Mouse (Mus musculus): ENCODE measurements around the gene Zfp689. TPM values are rescaled to one million over a fixed set of nuclear protein-coding genes. Genes with fewer than 3 reads are reported as not detected.
A peak's percentile ranks its signal among the peaks of the same experiment; 100 is the strongest.
"Not testable (repeated sequence)": the region's sequence is repeated elsewhere in the genome, so short reads cannot be mapped to it uniquely, and the experiment has no call there.

The Zfp689 gene
- total RNA-seq, 1 experiment from 2014 or later: 4.8 TPM

- peak; percentile 27; the same call in 1 of the 2 replicates for ATAC-seq (replicated peaks; ENCODE audit: low read depth, poor library complexity, severe bottlenecking)
Measured at GRCm38 (mm10) chr7:127471646-127472010, 22.7 kb upstream of the Zfp689 start.

- ATAC-seq (replicated peaks; ENCODE audit: low read depth, poor library complexity, severe bottlenecking): peak; percentile 86
Measured at GRCm38 (mm10) chr7:127470743-127471645, 22.0 kb upstream of the Zfp689 start.

- 0 out of 2 replicates have a peak, but pooled peaks have one; percentile 19 for ATAC-seq (replicated peaks; ENCODE audit: low read depth, poor library complexity, severe bottlenecking)
Measured at GRCm38 (mm10) chr7:127470011-127470715, 21.2 kb upstream of the Zfp689 start.

- ATAC-seq (replicated peaks; ENCODE audit: low read depth, poor library complexity, severe bottlenecking): no peak
Measured at GRCm38 (mm10) chr7:127466606-127467005, 17.6 kb upstream of the Zfp689 start.

GRCm38 (mm10) chr7:127465670-127466069, 16.7 kb upstream of the Zfp689 start:
- not testable (repeated sequence) for ATAC-seq (replicated peaks; ENCODE audit: low read depth, poor library complexity, severe bottlenecking)

GRCm38 (mm10) chr7:127465191-127465590, 16.2 kb upstream of the Zfp689 start:
- no peak for ATAC-seq (replicated peaks; ENCODE audit: low read depth, poor library complexity, severe bottlenecking)

GRCm38 (mm10) chr7:127459311-127459710, 10.4 kb upstream of the Zfp689 start, which contains the start of gene Prr14:
Gene Prr14 (plus strand): TSS chr7:127459611.
- ATAC-seq (replicated peaks; ENCODE audit: low read depth, poor library complexity, severe bottlenecking): not testable (repeated sequence)

GRCm38 (mm10) chr7:127458371-127459122, 9.6 kb upstream of the Zfp689 start:
- ATAC-seq (replicated peaks; ENCODE audit: low read depth, poor library complexity, severe bottlenecking): not testable (repeated sequence)

- ATAC-seq (replicated peaks; ENCODE audit: low read depth, poor library complexity, severe bottlenecking): no peak
Measured at GRCm38 (mm10) chr7:127454905-127455304, 5.9 kb upstream of the Zfp689 start.

GRCm38 (mm10) chr7:127453056-127453455, 4.1 kb upstream of the Zfp689 start:
- no peak for ATAC-seq (replicated peaks; ENCODE audit: low read depth, poor library complexity, severe bottlenecking)

- no peak for ATAC-seq (replicated peaks; ENCODE audit: low read depth, poor library complexity, severe bottlenecking)
Measured at GRCm38 (mm10) chr7:127449966-127450365, 1.0 kb upstream of the Zfp689 start.

GRCm38 (mm10) chr7:127443976-127444375, 5.0 kb downstream of the Zfp689 start:
- no peak for ATAC-seq (replicated peaks; ENCODE audit: low read depth, poor library complexity, severe bottlenecking)

GRCm38 (mm10) chr7:127437724-127438123, 11.2 kb downstream of the Zfp689 start:
- no peak for ATAC-seq (replicated peaks; ENCODE audit: low read depth, poor library complexity, severe bottlenecking)

GRCm38 (mm10) chr7:127435206-127435605, 13.8 kb downstream of the Zfp689 start:
- no peak for ATAC-seq (replicated peaks; ENCODE audit: low read depth, poor library complexity, severe bottlenecking)

GRCm38 (mm10) chr7:127426354-127426753, 22.6 kb downstream of the Zfp689 start:
- no peak for ATAC-seq (replicated peaks; ENCODE audit: low read depth, poor library complexity, severe bottlenecking)

- no peak for ATAC-seq (replicated peaks; ENCODE audit: low read depth, poor library complexity, severe bottlenecking)
Measured at GRCm38 (mm10) chr7:127425911-127426310, 23.0 kb downstream of the Zfp689 start.

- ATAC-seq (replicated peaks; ENCODE audit: low read depth, poor library complexity, severe bottlenecking): no peak
Measured at GRCm38 (mm10) chr7:127425291-127425690, 23.7 kb downstream of the Zfp689 start.

- peak; percentile 8; the same call in 1 of the 2 replicates for ATAC-seq (replicated peaks; ENCODE audit: low read depth, poor library complexity, severe bottlenecking)
Measured at GRCm38 (mm10) chr7:127422247-127422646, 26.7 kb downstream of the Zfp689 start.

GRCm38 (mm10) chr7:127421388-127422191, 27.4 kb downstream of the Zfp689 start, which contains the start of gene Zfp688:
Gene Zfp688 (minus strand): TSS chr7:127422068.
- peak; percentile 97 for ATAC-seq (replicated peaks; ENCODE audit: low read depth, poor library complexity, severe bottlenecking)
